Mouse (Mus musculus) limb, embryonic 14.5 days (tissue): ENCODE measurements at regions not wholly inside any gene's neighbourhood (a gene's known extent, or its start where the extent isn't known, plus 50 kb on each side); places are given as distances from the start of the nearest gene placed in this dataset.

Experiments
- ATAC-seq: fragments of 200-750 bp; cut with Nextera tagmentation; 2 replicates; pipeline ENCODE4 v1.8.0; 2017; ENCODE audit warnings: low read depth, moderate number of reproducible peaks, moderate TSS enrichment; ENCODE audit not compliant: low FRiP score
- DNase-seq: peaks from one replicate; pipeline ENCODE4 v3.0.0-alpha.2; 2015; ENCODE audit warnings: low spot score
- H3K27ac ChIP-seq: fragments of 300-500 bp; sonication (generic); replicated peaks from 2 replicates; pipeline ENCODE4 v1.5.1; 2014; ENCODE audit warnings: low read depth, mild to moderate bottlenecking, low read length, moderate library complexity, mixed read lengths
- H3K27me3 ChIP-seq: fragments of 300-500 bp; sonication (generic); 2 replicates; pipeline ENCODE4 v1.6.1; 2014; ENCODE audit warnings: low read length, mixed read lengths; ENCODE audit not compliant: control insufficient read depth, insufficient read depth
- H3K36me3 ChIP-seq: fragments of 300-500 bp; sonication (generic); 2 replicates; pipeline ENCODE4 v1.6.1; 2014; ENCODE audit warnings: mild to moderate bottlenecking, low read length, moderate library complexity, mixed read lengths; ENCODE audit not compliant: control insufficient read depth, insufficient read depth
- H3K4me1 ChIP-seq: fragments of 300-500 bp; sonication (generic); 2 replicates; pipeline ENCODE4 v1.6.1; 2014; ENCODE audit warnings: antibody characterized with exemption, low read length, mixed read lengths; ENCODE audit not compliant: control insufficient read depth, insufficient read depth
- H3K4me2 ChIP-seq: fragments of 300-500 bp; sonication (generic); replicated peaks from 2 replicates; pipeline ENCODE4 v1.6.1; 2014; ENCODE audit warnings: low read depth, mild to moderate bottlenecking, low read length, moderate library complexity; ENCODE audit not compliant: severe bottlenecking
- H3K4me3 ChIP-seq: fragments of 300-500 bp; sonication (generic); replicated peaks from 2 replicates; pipeline ENCODE4 v1.5.1; 2014; ENCODE audit warnings: low read length
- H3K9ac ChIP-seq: fragments of 300-500 bp; sonication (generic); 2 replicates; pipeline ENCODE4 v1.6.1; 2014; ENCODE audit warnings: mild to moderate bottlenecking, low read depth, low read length, moderate library complexity; ENCODE audit not compliant: severe bottlenecking
- H3K9me3 ChIP-seq: fragments of 300-500 bp; sonication (generic); 2 replicates; pipeline ENCODE4 v1.6.1; 2016; ENCODE audit warnings: low read length; ENCODE audit not compliant: control insufficient read depth
- POLR2A ChIP-seq: fragments of 200-500 bp; IDR thresholded peaks from 2 replicates; pipeline ENCODE4 v1.8.0; 2012; ENCODE audit warnings: inconsistent platforms, mild to moderate bottlenecking, moderate library complexity, borderline replicate concordance; ENCODE audit not compliant: insufficient read depth, insufficient read length; ENCODE audit errors: extremely low read depth
- WGBS: fragments of 180-500 bp; shearing (Covaris S2); extraction: QIAGEN DNeasy Blood & Tissue Kit; methylation state at CpG from one replicate; pipeline ENCODE4 v1.1.7; 2014; 5-methylcytosine and 5-hydroxymethylcytosine counted together

GRCm38 (mm10) chr5:53381492-53382199, 84.3 kb upstream of the Rbpj start:
- no peak for DNase-seq

DNA sequence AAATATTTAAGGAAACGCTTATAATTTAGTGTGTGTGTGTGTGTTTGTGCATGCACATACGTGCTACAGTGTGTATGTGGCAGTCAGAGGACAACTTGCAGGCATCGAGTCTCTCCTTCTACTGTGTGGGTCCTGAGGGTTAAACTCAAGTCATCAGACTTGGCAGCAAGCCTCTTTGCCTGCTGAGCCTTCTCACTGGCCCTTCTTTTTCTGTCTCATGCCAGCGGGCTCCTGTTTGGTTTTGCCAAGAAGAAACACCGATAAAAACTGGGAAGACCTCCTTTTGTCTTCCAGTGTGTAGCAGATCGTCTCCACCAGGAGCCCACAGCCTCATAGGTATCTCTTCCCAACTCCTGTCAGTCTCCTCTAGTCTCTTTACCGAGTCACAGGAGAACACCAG, 81.9 kb upstream of the Rbpj start:
- H3K4me3 ChIP-seq = no peak overlapping the region
- TF ChIP-seq POLR2A = no peak
- no peaks in the 10 kb centered on the region for H3K27me3 ChIP-seq
- peaks cover 28% of the 10 kb centered on the region for H3K4me1 ChIP-seq
- H3K27ac ChIP-seq = no peak overlapping the region
- H3K36me3 ChIP-seq = no peaks in the 10 kb centered on the region
- ATAC-seq (no peak), DNase-seq (no peak)
- no peak overlapping the region for H3K4me2 ChIP-seq
- 88% methylated on average over 7 of the region's 7 CpGs for WGBS
- H3K9me3 ChIP-seq = no peaks in the 10 kb centered on the region
- H3K9ac ChIP-seq = no peak overlapping the region

More at GRCm38 (mm10) chr5:53381492-53382199, 84.3 kb upstream of the Rbpj start:
- Histone ChIP-seq H3K4me1 (peaks cover 44% of the 10 kb centered on the region), H3K9me3 (no peaks in the 10 kb centered on the region), H3K9ac (no peak overlapping the region), H3K4me2 (no peak overlapping the region), H3K27ac (no peak overlapping the region), H3K4me3 (no peak overlapping the region), H3K27me3 (no peaks in the 10 kb centered on the region), H3K36me3 (no peaks in the 10 kb centered on the region)
- WGBS = 49% methylated on average over 13 of the region's 13 CpGs
- no peak for ATAC-seq
- no peak for TF ChIP-seq POLR2A

DNA sequence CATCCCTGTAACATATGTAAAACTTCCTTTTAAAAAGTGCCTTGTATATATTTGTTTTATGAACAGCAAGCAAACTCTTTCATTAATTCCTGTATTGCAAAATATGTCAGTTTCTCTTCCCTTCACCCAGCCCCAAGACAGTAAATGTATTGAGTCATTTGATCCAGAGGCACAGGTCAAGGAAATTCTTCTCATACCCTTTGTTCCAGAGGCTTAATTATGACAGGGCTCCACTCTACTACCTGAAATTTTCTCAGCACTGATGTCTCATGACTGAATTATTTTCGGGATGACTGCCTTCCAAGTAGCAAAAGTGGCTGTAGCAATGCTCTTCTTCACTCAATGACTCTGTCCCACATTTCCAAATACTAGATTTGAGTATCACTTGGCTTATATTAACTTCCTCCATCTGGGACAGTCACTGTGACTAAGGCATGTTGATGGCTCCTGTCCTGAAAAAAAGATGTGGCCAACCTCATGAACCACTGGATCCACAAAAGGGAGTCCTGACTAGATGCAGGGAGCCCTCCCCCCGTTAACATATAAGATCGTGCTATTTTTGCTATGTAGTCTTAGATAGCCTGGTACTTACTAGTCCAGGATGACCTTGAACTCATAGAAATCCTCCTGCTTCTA, 80.3 kb upstream of the Rbpj start:
- H3K4me3 ChIP-seq = no peak overlapping the region
- H3K4me1 ChIP-seq = peaks cover 13% of the 10 kb centered on the region
- H3K27me3 ChIP-seq = no peaks in the 10 kb centered on the region
- 87% methylated on average over 3 of the region's 3 CpGs for WGBS
- no peak overlapping the region for H3K27ac ChIP-seq
- H3K4me2 ChIP-seq = no peak overlapping the region
- no peaks in the 10 kb centered on the region for H3K9me3 ChIP-seq
- TF ChIP-seq POLR2A = no peak
- no peak for DNase-seq
- no peak for ATAC-seq
- no peak overlapping the region for H3K9ac ChIP-seq
- no peaks in the 10 kb centered on the region for H3K36me3 ChIP-seq

DNA sequence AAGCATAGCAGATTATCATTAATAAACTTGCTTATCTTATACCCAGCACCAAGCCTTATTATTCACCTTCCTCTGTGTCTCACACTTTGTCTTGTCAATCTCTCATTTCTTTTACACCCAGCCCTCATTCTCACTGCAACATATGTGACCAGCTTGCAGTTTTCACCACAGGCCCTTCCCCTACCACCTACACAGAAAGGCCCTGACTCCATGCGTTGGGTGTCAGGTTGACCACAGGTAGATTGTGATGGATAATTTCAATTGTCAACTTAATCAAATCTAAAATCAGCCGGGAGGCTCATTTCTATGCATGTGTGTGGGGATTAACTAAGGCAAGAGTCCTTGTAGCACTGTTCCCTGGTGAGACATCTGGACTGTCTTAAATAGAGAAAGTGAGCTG, 72.4 kb upstream of the Rbpj start:
- H3K27ac ChIP-seq = no peak overlapping the region
- H3K36me3 ChIP-seq = no peaks in the 10 kb centered on the region
- WGBS = 75% methylated on average over 2 of the region's 2 CpGs
- DNase-seq (no peak), ATAC-seq (no peak)
- no peak overlapping the region for H3K4me2 ChIP-seq
- no peaks in the 10 kb centered on the region for H3K9me3 ChIP-seq
- no peaks in the 10 kb centered on the region for H3K27me3 ChIP-seq
- no peaks in the 10 kb centered on the region for H3K4me1 ChIP-seq
- TF ChIP-seq POLR2A = no peak
- no peak overlapping the region for H3K4me3 ChIP-seq
- no peak overlapping the region for H3K9ac ChIP-seq

- WGBS = 90% methylated on average over 3 of the region's 3 CpGs
- no peaks in the 10 kb centered on the region for H3K27me3 ChIP-seq
- H3K4me2 ChIP-seq = no peak overlapping the region
- DNase-seq (no peak), ATAC-seq (no peak)
- no peaks in the 10 kb centered on the region for H3K4me1 ChIP-seq
- no peak overlapping the region for H3K27ac ChIP-seq
- no peaks in the 10 kb centered on the region for H3K36me3 ChIP-seq
- H3K4me3 ChIP-seq = no peak overlapping the region
- no peak for TF ChIP-seq POLR2A
- H3K9ac ChIP-seq = no peak overlapping the region
- no peaks in the 10 kb centered on the region for H3K9me3 ChIP-seq
Observed at GRCm38 (mm10) chr5:53394560-53394959, 71.4 kb upstream of the Rbpj start.
